Mouse (Mus musculus) spleen, postnatal 4 days (tissue): ENCODE measurements at regions not wholly inside any gene's neighbourhood (a gene's known extent, or its start where the extent isn't known, plus 50 kb on each side); places are given as distances from the start of the nearest gene placed in this dataset.

Experiments used
- DNase-seq, 2 experiments: peaks; one replicate each; pipeline ENCODE4 v3.0.0; 2022; ENCODE audit warnings: low spot score in 2 of 2

GRCm38 (mm10) chr10:21775911-21776761 is 105.8 kb upstream of the Sgk1 start:
- DNase-seq: no peak

DNA sequence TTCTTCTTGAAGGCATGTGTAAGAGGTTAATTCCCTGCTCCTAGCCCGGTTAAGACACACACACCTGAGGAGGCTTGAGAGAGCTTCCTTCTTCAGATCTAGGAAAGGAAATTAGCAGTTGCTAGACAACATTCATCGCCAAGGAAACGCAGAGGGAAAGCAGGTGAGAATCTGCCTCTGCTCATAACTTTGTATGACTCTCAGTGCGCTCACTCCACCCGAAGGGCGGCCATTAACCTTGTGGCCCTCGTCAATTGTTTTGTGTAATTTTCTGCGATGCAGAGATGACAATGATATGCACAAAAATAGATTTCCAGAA is 105.3 kb upstream of the Sgk1 start:
- no peak for DNase-seq

DNA sequence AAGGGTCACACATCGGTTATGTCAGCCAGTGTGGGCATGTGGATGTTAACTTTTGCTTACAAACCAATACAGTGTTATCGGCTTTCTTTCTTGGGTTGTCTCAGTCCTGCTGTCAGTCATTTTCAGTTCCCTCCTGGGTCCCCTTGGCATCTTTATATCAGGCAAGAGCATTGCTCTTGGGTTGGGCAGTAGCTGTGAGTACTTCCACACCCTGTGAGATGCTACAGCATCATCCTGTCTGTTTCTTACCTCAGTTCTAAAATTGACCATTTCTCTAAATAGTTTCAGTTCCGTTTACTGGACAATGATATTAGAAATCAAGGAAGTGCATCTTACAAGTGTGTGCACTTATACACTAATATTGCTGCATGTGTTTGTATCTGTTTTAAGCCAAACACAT is 104.9 kb upstream of the Sgk1 start:
- DNase-seq: no peak

DNA sequence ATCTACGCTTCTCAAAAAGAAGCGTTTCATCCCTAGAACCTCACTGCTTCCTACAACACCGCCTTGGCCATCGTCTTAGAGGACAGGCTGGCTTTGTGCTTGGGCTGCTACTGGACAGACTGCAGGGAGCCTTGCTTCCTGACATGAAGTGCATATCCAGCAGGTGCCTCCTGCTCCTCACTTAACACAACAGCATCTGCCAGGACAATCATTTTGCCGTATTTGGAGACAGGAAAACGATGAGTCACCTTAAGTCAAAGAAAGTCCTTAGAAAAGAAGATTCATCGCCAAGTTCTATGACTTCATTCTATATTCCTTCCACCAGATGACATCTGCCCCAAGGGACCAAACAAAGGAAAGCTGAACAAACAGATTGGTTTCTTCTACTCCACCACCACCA is 98.5 kb upstream of the Sgk1 start:
- no peak for DNase-seq

GRCm38 (mm10) chr10:21785110-21785509 is 96.9 kb upstream of the Sgk1 start:
- no peak for DNase-seq

GRCm38 (mm10) chr10:21785785-21786184 is 96.2 kb upstream of the Sgk1 start:
- DNase-seq: no peak

- DNase-seq: no peak
Measured at GRCm38 (mm10) chr10:21789847-21790530, 92.0 kb upstream of the Sgk1 start.

- DNase-seq: no peak
Measured at GRCm38 (mm10) chr10:21790991-21791390, 91.0 kb upstream of the Sgk1 start.

DNA sequence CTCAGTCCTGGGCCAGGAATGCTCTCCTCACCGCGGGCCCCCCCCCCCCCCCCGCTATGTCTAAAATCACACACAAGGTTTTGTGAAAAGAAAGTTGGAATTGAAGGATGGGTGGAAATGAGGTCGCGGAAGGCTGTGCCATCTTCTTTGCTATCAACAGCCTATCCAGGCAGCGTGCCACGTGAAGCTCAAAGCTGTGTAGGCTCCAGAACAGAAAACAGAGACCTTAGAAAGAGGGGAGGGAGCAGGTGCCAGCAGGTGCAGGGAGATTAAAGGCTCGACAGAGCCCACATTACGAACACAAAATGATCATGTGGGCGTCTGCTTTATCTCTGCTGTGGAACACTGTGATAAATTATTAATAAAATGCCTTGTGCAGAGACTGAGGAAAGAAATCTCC is 89.6 kb upstream of the Sgk1 start:
- no peak for DNase-seq

- DNase-seq: no peak
Measured at GRCm38 (mm10) chr10:21793641-21794040, 88.3 kb upstream of the Sgk1 start.

DNA sequence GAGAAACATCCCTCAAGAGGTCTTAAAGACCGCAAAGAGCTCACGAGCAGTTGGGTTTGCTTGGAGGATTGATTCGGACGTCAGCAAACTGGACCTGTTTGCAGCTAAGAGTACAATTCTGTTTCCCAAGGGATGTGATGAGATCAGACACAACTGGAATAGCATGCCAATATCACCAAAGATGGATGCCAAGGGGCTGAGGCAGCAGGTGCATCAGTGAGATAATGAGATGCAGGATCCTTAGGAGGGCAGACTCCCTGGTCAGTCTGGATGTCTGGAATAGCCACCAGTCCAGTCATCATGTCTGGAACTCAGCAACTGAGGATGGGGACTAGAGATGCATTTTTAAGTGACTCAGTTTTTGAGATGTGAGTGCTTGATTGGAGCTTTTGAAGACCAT is 85.6 kb upstream of the Sgk1 start:
- no peak for DNase-seq

GRCm38 (mm10) chr10:21798103-21798502 is 83.9 kb upstream of the Sgk1 start:
- DNase-seq: no peak

DNA sequence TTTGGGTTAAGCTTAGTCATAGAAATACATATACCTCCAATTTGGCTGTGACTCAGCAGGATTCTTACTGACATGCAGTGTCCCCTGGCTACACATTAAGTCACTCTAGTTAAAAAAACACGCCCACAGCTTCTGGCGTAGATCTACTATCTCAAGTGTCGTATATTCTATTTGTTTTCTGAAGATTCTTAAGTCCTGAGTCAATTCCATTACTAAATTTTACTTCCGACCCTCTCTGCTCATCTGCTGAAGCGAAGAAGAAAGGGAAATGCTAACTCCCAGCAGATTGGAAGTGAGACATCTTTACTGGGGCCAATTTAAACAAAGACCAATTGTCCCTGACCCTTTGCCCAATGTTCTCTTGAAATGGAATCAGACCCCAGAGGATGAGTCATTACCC is 80.4 kb upstream of the Sgk1 start:
- DNase-seq: no peak

DNA sequence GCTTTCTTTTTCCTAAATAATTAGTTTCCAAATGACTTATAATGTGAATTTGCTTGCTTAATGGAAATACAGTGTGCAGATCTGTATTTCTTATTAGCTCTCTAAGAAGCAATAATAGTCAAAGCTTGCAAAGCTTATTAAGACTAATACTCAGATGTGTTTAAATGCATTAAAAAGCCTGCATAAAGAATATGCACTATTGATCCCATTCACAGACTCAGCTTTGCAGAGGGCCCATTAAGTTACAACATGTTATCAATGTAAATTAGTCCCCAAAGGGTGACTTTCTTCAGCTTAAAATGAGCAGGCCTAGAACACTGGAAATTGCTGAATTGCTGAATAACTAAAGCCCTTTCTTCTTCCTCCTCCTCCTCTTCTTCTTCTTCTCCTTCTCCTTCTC is 78.8 kb upstream of the Sgk1 start:
- no peak for DNase-seq

DNA sequence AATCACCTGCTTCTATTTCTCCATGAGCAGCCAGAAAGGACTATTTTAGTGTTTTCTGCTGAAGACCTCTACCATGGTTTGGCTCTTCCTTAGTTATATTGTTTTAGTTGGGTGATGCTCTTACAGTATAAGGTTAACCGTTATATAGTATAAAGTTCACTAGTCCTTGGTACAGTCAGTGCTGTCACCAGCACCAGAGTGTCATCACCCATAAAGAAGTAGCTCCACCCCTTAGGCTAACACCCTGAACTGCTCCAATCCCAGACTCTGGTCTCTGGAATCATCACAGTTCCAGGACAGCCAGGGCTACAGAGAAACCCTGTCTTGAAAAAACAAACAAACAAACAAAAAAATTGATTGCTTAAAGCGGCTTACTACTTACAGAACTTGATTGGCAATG is 77.2 kb upstream of the Sgk1 start:
- no peak for DNase-seq

- DNase-seq: no peak
Measured at GRCm38 (mm10) chr10:21805606-21806005, 76.4 kb upstream of the Sgk1 start.

- no peak for DNase-seq
Measured at GRCm38 (mm10) chr10:21806716-21807115, 75.3 kb upstream of the Sgk1 start.

GRCm38 (mm10) chr10:21819686-21820085 is 62.3 kb upstream of the Sgk1 start:
- no peak for DNase-seq

- no peak for DNase-seq
Measured at GRCm38 (mm10) chr10:21821421-21821820, 60.6 kb upstream of the Sgk1 start.

GRCm38 (mm10) chr10:21824418-21825025 is 57.5 kb upstream of the Sgk1 start:
- no peak for DNase-seq

- DNase-seq: no peak
Measured at GRCm38 (mm10) chr10:21826793-21827504, 55.0 kb upstream of the Sgk1 start.

GRCm38 (mm10) chr10:21827505-21827844 is 54.5 kb upstream of the Sgk1 start:
- DNase-seq: no peak
